Mouse (Mus musculus): ENCODE measurements around the gene Ap3s2.

DNA sequence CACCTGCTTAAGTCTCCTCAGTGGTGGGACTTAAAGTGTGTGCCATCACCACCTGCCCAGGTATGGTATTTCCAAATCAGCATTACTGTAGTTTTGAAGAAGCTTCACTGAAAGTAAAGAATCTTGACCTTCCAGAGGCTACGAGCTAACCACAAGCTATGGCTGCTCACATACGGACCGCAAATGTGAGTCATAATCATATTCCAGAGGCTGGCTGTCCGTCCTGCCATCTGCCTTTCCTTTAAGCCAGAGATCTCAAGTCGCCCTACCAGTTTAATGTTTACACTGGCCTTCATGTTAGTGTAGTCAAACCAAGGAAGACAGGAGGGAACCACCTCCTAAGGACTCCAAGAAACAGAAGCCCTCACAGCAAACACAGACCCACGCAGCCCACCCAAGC is 38.5 kb downstream of the Ap3s2 start:
- TF ChIP-seq CTCF (IDR thresholded peaks at IDR 0.05; ENCODE audit: insufficient read depth, low read depth, low read length): no peak
- no peak for TF ChIP-seq POLR2A (IDR thresholded peaks at IDR 0.05; ENCODE audit: insufficient read depth, low read depth, low read length)
